ENCODE assay signal across 21 mouse cellular contexts in the genomic region with DNA sequence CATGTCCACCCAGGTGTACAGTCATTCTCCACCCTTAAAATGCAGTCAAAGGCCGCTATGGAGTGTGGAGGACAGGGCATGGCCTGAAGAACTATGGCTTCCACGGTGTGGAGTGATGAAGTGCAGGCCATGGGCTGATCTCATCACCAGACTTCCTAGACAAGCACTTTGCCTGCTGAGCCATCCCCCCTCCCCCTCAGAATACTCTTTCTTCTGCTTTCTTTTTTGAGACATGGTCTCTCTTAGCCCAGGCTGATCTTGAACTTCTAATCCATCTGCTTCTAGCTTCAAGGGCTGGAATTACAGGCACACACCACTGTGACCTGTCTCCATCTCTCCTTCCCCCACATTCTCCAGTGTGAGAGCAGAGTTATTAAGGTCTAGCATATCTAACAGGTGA. TPM values are rescaled to one million over a fixed set of nuclear protein-coding genes. Genes with fewer than 3 reads are reported as not detected.
DNase-seq lines count a peak whose midpoint lies in the region; ATAC-seq lines count a peak whose summit lies in the region.
"Had no signal": no experiment of that assay in that cellular context is flagged by ENCODE, and none has a peak within 500 bp of the region (broad histone marks: within the 10 kb centered on the region; RNA-seq: fewer than 3 reads in every experiment).

No protein-coding gene starts in this region.

- no peaks in the 10 kb centered on the region for H3K27me3 ChIP-seq in heart, embryonic 10.5 days (ENCODE audit: insufficient read depth, poor library complexity, severe bottlenecking)
- H3K27me3 ChIP-seq in megakaryocyte, embryonic 14.5 days (replicated peaks): peaks cover 6% of the 10 kb centered on the region
- H3K27me3 ChIP-seq: embryonic facial prominence, embryonic 13.5 days; embryonic facial prominence, embryonic 15.5 days; forebrain, embryonic 12.5 days had no signal

- peak; percentile 60 for DNase-seq in heart, embryonic 10.5 days (ENCODE audit: low spot score)
- no peak for DNase-seq in heart, postnatal 4 days
- DNase-seq: adrenal gland, adult 2 months; adrenal gland, postnatal 10 days; adrenal gland, postnatal 25 days; cerebellum, adult 11 months; cerebellum, adult 18-20 months; cerebellum, adult 8-10 months; cerebellum, adult 9-11 months; cerebellum, postnatal 14 days; cerebellum, postnatal 36 days; embryo, embryonic 11 days had no signal

- H3K4me3 ChIP-seq in heart, embryonic 10.5 days: no peak overlapping the region
- peak overlapping the region; percentile 42 for H3K4me3 ChIP-seq in megakaryocyte, embryonic 14.5 days (replicated peaks)
- H3K4me3 ChIP-seq: embryonic facial prominence, embryonic 13.5 days; embryonic facial prominence, embryonic 15.5 days; erythroblast, embryonic 14.5 days; forebrain, embryonic 10.5 days; forebrain, embryonic 12.5 days had no signal

- 0 out of 2 replicates have a peak, but pooled peaks cover 4% of the 10 kb centered on the region for H3K4me1 ChIP-seq in heart, embryonic 10.5 days
- peaks cover 5% of the 10 kb centered on the region; the same call in 1 of the 2 replicates for H3K4me1 ChIP-seq in megakaryocyte, embryonic 14.5 days
- H3K4me1 ChIP-seq: embryonic facial prominence, embryonic 13.5 days; embryonic facial prominence, embryonic 15.5 days had no signal

- ATAC-seq in megakaryocyte, adult 5-6 weeks (ENCODE audit: poor library complexity, severe bottlenecking): no peak
- ATAC-seq: forebrain, embryonic 14.5 days; forebrain, embryonic 16.5 days had no signal

- H3K27ac ChIP-seq in heart, embryonic 10.5 days: no peak overlapping the region
- H3K27ac ChIP-seq: embryonic facial prominence, embryonic 13.5 days; embryonic facial prominence, embryonic 15.5 days; forebrain, embryonic 10.5 days; forebrain, embryonic 12.5 days had no signal

- WGBS in heart, embryonic 10.5 days: 57% methylated on average over 2 of the region's 2 CpGs

- H3K9me3 ChIP-seq in heart, embryonic 10.5 days: no peaks in the 10 kb centered on the region
- peaks cover 7% of the 10 kb centered on the region; the same call in 1 of the 2 replicates for H3K9me3 ChIP-seq in megakaryocyte, embryonic 14.5 days
- H3K9me3 ChIP-seq: embryonic facial prominence, embryonic 13.5 days; embryonic facial prominence, embryonic 15.5 days; forebrain, embryonic 10.5 days; forebrain, embryonic 12.5 days had no signal

- H3K36me3 ChIP-seq in heart, embryonic 10.5 days: no peaks in the 10 kb centered on the region
- H3K36me3 ChIP-seq in megakaryocyte, embryonic 14.5 days (replicated peaks; ENCODE audit: low read length): no peaks in the 10 kb centered on the region
- H3K36me3 ChIP-seq: embryonic facial prominence, embryonic 13.5 days; embryonic facial prominence, embryonic 15.5 days; forebrain, embryonic 12.5 days had no signal

RNA-seq across cellular contexts. Expression of gene Tmem41a, which starts 59.8 kb away (rescaled TPM):
- 35.2 and 37.1 TPM in 2 replicates for polyA plus RNA-seq in heart, embryonic 10.5 days (2016; fragmentation: Nextera tagmentation; extraction: Ambion mirVana)
- total RNA-seq in heart, postnatal 4 days (2021): 10 to 100 TPM; 19.4 to 23.7 TPM
- 1.3 and 5.7 TPM in 2 replicates for polyA plus RNA-seq in megakaryocyte, embryonic 14.5 days (2012; ENCODE audit: insufficient read depth, low replicate concordance)
- total RNA-seq in megakaryocyte, adult 5-6 weeks (2015): 7.9 and 8.0 TPM in 2 replicates
- 3.0 and 4.1 TPM in 2 replicates for total RNA-seq in megakaryocyte, adult 5-6 weeks (2017)
